Mouse (Mus musculus): ENCODE data around the gene Gm20388.
A peak's percentile ranks its signal among the peaks of the same experiment; 100 is the strongest.

Gm20388 gene

GRCm38 (mm10) chr8:120962606-120963380 lies 1052.2 kb downstream of the Gm20388 start:
- DNase-seq, result no peak

- peak; percentile 59 for DNase-seq
These were observed 1055.9 kb downstream of the Gm20388 start for GRCm38 (mm10) chr8:120966557-120966956.

- DNase-seq, result no peak
These were observed 1057.7 kb downstream of the Gm20388 start for GRCm38 (mm10) chr8:120968308-120968707.

- DNase-seq, result peak; percentile 50
These were observed 1059.7 kb downstream of the Gm20388 start for GRCm38 (mm10) chr8:120970346-120970745.

GRCm38 (mm10) chr8:120971691-120972469 lies 1061.2 kb downstream of the Gm20388 start:
- peak; percentile 86 for DNase-seq

- DNase-seq, result no peak
These were observed 1062.4 kb downstream of the Gm20388 start for GRCm38 (mm10) chr8:120973046-120973445.

GRCm38 (mm10) chr8:120977131-120977530 lies 1066.5 kb downstream of the Gm20388 start:
- DNase-seq, result peak; percentile 45

GRCm38 (mm10) chr8:120979210-120979609 lies 1068.6 kb downstream of the Gm20388 start:
- DNase-seq, result no peak

- DNase-seq, result no peak
These were observed 1070.3 kb downstream of the Gm20388 start for GRCm38 (mm10) chr8:120980948-120981347.

GRCm38 (mm10) chr8:120984888-120985287 lies 1074.2 kb downstream of the Gm20388 start:
- DNase-seq, result no peak

GRCm38 (mm10) chr8:120986022-120986421 lies 1075.4 kb downstream of the Gm20388 start:
- peak; percentile 56 for DNase-seq

- no peak for DNase-seq
These were observed 1083.1 kb downstream of the Gm20388 start for GRCm38 (mm10) chr8:120993738-120994137.

- DNase-seq, result no peak
These were observed 1084.8 kb downstream of the Gm20388 start for GRCm38 (mm10) chr8:120995424-120995823.

- no peak for DNase-seq
These were observed 1086.4 kb downstream of the Gm20388 start for GRCm38 (mm10) chr8:120996905-120997581.

- DNase-seq, result no peak
These were observed 1087.3 kb downstream of the Gm20388 start for GRCm38 (mm10) chr8:120997926-120998325.

- peak; percentile 74 for DNase-seq
These were observed 1088.3 kb downstream of the Gm20388 start for GRCm38 (mm10) chr8:120998966-120999365.

GRCm38 (mm10) chr8:121001951-121002350 lies 1091.3 kb downstream of the Gm20388 start:
- DNase-seq, result no peak

GRCm38 (mm10) chr8:121002871-121003539 lies 1092.4 kb downstream of the Gm20388 start:
- DNase-seq, result peak; percentile 73

GRCm38 (mm10) chr8:121003639-121004038 lies 1093.0 kb downstream of the Gm20388 start:
- DNase-seq, result no peak

GRCm38 (mm10) chr8:121013318-121013717 lies 1102.7 kb downstream of the Gm20388 start:
- DNase-seq, result no peak

- DNase-seq, result no peak
These were observed 1106.0 kb downstream of the Gm20388 start for GRCm38 (mm10) chr8:121016621-121017020.

GRCm38 (mm10) chr8:121018236-121018635 lies 1107.6 kb downstream of the Gm20388 start:
- DNase-seq, result no peak

GRCm38 (mm10) chr8:121021488-121021887 lies 1110.8 kb downstream of the Gm20388 start:
- DNase-seq, result no peak
